Mouse (Mus musculus) CH12.LX (cell line): ENCODE data around the gene Sgpp1. TPM values are rescaled to one million over a fixed set of nuclear protein-coding genes. Genes with fewer than 3 reads are reported as not detected.
"Not testable (repeated sequence)": the region's sequence is repeated elsewhere in the genome, so short reads cannot be mapped to it uniquely, and the experiment has no call there.

Source experiments
- DNase-seq: peaks from one replicate; pipeline ENCODE4 v3.0.0-alpha.2; 2013; ENCODE audit errors: extremely low read depth
- H3K27ac ChIP-seq: 2 replicates; pipeline ENCODE4 v1.5.1; 2012; ENCODE audit warnings: low read depth, mild to moderate bottlenecking, control low read depth, moderate library complexity; ENCODE audit not compliant: insufficient read depth
- H3K27me3 ChIP-seq: replicated peaks from 2 replicates; pipeline ENCODE3; 2012; ENCODE audit warnings: inconsistent platforms
- H3K36me3 ChIP-seq, 2 experiments: replicated peaks in 1 of 2; 2 replicates each; pipeline versions ENCODE3 to v1.6.1; 2012; ENCODE audit warnings: inconsistent platforms in 1 of 2, low read length in 1 of 2, mild to moderate bottlenecking in 1 of 2, mixed read lengths in 1 of 2, moderate library complexity in 1 of 2; ENCODE audit not compliant: control insufficient read depth in 1 of 2, insufficient read depth in 1 of 2
- H3K4me1 ChIP-seq, 2 experiments: 2 replicates each; pipeline ENCODE4 v1.6.1; 2012; ENCODE audit warnings: inconsistent platforms in 1 of 2, moderate library complexity in 1 of 2; ENCODE audit not compliant: insufficient read depth in 2 of 2, control insufficient read depth in 1 of 2
- H3K4me2 ChIP-seq: 2 replicates; pipeline ENCODE4 v1.6.1; 2012; ENCODE audit warnings: low read depth, mild to moderate bottlenecking, control low read depth; ENCODE audit not compliant: poor library complexity, insufficient read depth, severe bottlenecking
- H3K4me3 ChIP-seq, 3 experiments: fragments of 150-350 bp in 1 of 3; sonication (generic) in 1 of 3; replicated peaks in 1 of 3; 2 replicates each; pipeline versions ENCODE3 to v1.5.1; 2011 to 2012; ENCODE audit warnings: low read depth in 2 of 3, low read length in 2 of 3, mild to moderate bottlenecking in 2 of 3, moderate library complexity in 2 of 3, control low read depth in 1 of 3, improper control_type of control experiment in 1 of 3, inconsistent platforms in 1 of 3, mixed read lengths in 1 of 3; ENCODE audit not compliant: poor library complexity in 1 of 3
- H3K79me2 ChIP-seq: replicated peaks from 2 replicates; pipeline ENCODE4 v1.6.1; 2012; ENCODE audit warnings: mild to moderate bottlenecking, moderate library complexity; ENCODE audit not compliant: control insufficient read depth, poor library complexity, insufficient read depth, severe bottlenecking; ENCODE audit errors: extremely low read depth
- H3K9ac ChIP-seq: 2 replicates; pipeline ENCODE4 v1.6.1; 2012; ENCODE audit warnings: low read depth, mild to moderate bottlenecking, control low read depth, moderate library complexity; ENCODE audit not compliant: insufficient read depth
- H3K9me3 ChIP-seq: replicated peaks from 2 replicates; pipeline ENCODE3; 2012; ENCODE audit warnings: low read length, inconsistent platforms, mixed read lengths
- BHLHE40 ChIP-seq: IDR thresholded peaks from 2 replicates; pipeline ENCODE4 v1.6.1; 2011; ENCODE audit warnings: mild to moderate bottlenecking, low read depth, low read length, improper control_type of control experiment
- CHD1 ChIP-seq: IDR thresholded peaks from 2 replicates; pipeline ENCODE4 v1.6.1; 2012; ENCODE audit warnings: low read depth, low read length, improper control_type of control experiment, inconsistent platforms
- CHD2 ChIP-seq: IDR thresholded peaks from 2 replicates; pipeline ENCODE4 v1.6.1; 2011; ENCODE audit warnings: low read length, improper control_type of control experiment
- CTCF ChIP-seq, 2 experiments: IDR thresholded peaks in 1 of 2; conservative IDR thresholded peaks in 1 of 2; 2 replicates each; pipeline ENCODE4 v1.5.1; 2011 to 2012; ENCODE audit warnings: low read depth in 2 of 2, low read length in 2 of 2, improper control_type of control experiment in 1 of 2, inconsistent platforms in 1 of 2, mild to moderate bottlenecking in 1 of 2, moderate library complexity in 1 of 2
- E2F4 ChIP-seq: IDR thresholded peaks from 2 replicates; pipeline ENCODE4 v1.6.1; 2011; ENCODE audit warnings: low read depth, low read length, improper control_type of control experiment; ENCODE audit not compliant: insufficient replicate concordance
- JUN ChIP-seq: IDR thresholded peaks from 2 replicates; pipeline ENCODE4 v1.6.1; 2011; ENCODE audit warnings: low read depth, mild to moderate bottlenecking, low read length, improper control_type of control experiment, moderate library complexity; ENCODE audit not compliant: insufficient read depth
- JUND ChIP-seq: conservative IDR thresholded peaks from 2 replicates; pipeline ENCODE4 v1.6.1; 2011; ENCODE audit warnings: low read depth, low read length, improper control_type of control experiment
- MAFK ChIP-seq: IDR thresholded peaks from 2 replicates; pipeline ENCODE4 v1.6.1; 2011; ENCODE audit warnings: low read length, improper control_type of control experiment; ENCODE audit not compliant: insufficient replicate concordance
- MAZ ChIP-seq: IDR thresholded peaks from 2 replicates; pipeline ENCODE4 v1.6.1; 2012; ENCODE audit warnings: low read depth, mild to moderate bottlenecking, inconsistent platforms, low read length, improper control_type of control experiment, moderate library complexity
- MEF2A ChIP-seq: IDR thresholded peaks from 2 replicates; pipeline ENCODE4 v1.6.1; 2014; ENCODE audit warnings: low read depth, mild to moderate bottlenecking, inconsistent platforms, low read length, improper control_type of control experiment, borderline replicate concordance
- MYC ChIP-seq: IDR thresholded peaks from 2 replicates; pipeline ENCODE4 v1.6.1; 2011; ENCODE audit warnings: low read depth, mild to moderate bottlenecking, improper control_type of control experiment, low read length
- NELFE ChIP-seq: IDR thresholded peaks from 2 replicates; pipeline ENCODE4 v1.6.1; 2011; ENCODE audit warnings: low read depth, low read length, improper control_type of control experiment
- POLR2A ChIP-seq: IDR thresholded peaks from 2 replicates; pipeline ENCODE4 v1.6.1; 2011; ENCODE audit warnings: low read depth, mild to moderate bottlenecking, improper control_type of control experiment, low read length
- TBP ChIP-seq: conservative IDR thresholded peaks from 2 replicates; pipeline ENCODE4 v1.6.1; 2011; ENCODE audit warnings: low read depth, low read length, improper control_type of control experiment
- USF1 ChIP-seq: IDR thresholded peaks from 2 replicates; pipeline ENCODE4 v1.6.1; 2014; ENCODE audit warnings: low read depth, mild to moderate bottlenecking, inconsistent platforms, low read length, improper control_type of control experiment
- USF2 ChIP-seq: conservative IDR thresholded peaks from 2 replicates; pipeline ENCODE4 v1.6.1; 2011; ENCODE audit warnings: low read depth, low read length, improper control_type of control experiment
- ZNF384 ChIP-seq: IDR thresholded peaks from 2 replicates; pipeline ENCODE4 v1.6.1; 2012; ENCODE audit warnings: low read depth, low read length, improper control_type of control experiment, inconsistent platforms
- dilution Hi-C: fragments of 300-500 bp; cut with MboI; formaldehyde crosslinking; loops from 2 replicates; pipeline ENCODE4 v1.14.3; 2020; ENCODE audit warnings: low sequenced_read_pairs; ENCODE audit not compliant: extremely low pct_unique_long_range_greater_than_20kb, extremely low pct_ligation_motif_present
- in situ Hi-C: fragments of 300-500 bp; cut with MboI; formaldehyde crosslinking; loops from 3 replicates; pipeline ENCODE4 v1.14.3; 2019; ENCODE audit warnings: low sequenced_read_pairs, low pct_ligation_motif_present, low pct_unique_long_range_greater_than_20kb, mixed read lengths
- polyA plus RNA-seq: library from polyadenylated mRNA; unstranded; fragments of >175 nt; gene quantifications from 2 replicates; pipeline ENCODE4 v1.2.1, GENCODE M21; 2012; ENCODE audit warnings: low read depth; ENCODE audit not compliant: insufficient read length
- total RNA-seq, 2 experiments: library from RNA; depleted of rRNA; stranded (reverse); fragments of 300-350 nt in 1 of 2; fragments of >200 nt in 1 of 2; gene quantifications; 2 replicates each; pipeline ENCODE4 v1.2.3; 2012 to 2014

Sgpp1 gene
- total and polyA plus RNA-seq, 3 experiments: 17.3 to 43.9 (median 23.6) TPM

GRCm38 (mm10) chr12:75698692-75699091 lies 36.8 kb downstream of the Sgpp1 start:
- TF ChIP-seq CHD1: no peak
- no peak for TF ChIP-seq BHLHE40
- TF ChIP-seq CTCF (conservative IDR thresholded peaks at IDR 0.05 in 1 of 2, IDR thresholded peaks at IDR 0.05 in 1 of 2; ENCODE audit: low read depth in 2 of 2, low read length in 2 of 2): peak in 1 of 2 experiments; percentile 7; a peak in 1 of 4 replicates
- no peak for TF ChIP-seq USF1
- no peak for TF ChIP-seq JUN
- no peak for TF ChIP-seq E2F4
- no peak for TF ChIP-seq MEF2A
- Histone ChIP-seq H3K27ac (no peak overlapping the region), H3K27me3 (no peaks in the 10 kb centered on the region), H3K4me3 (no peak overlapping the region), H3K4me1 (peaks cover 0 to 4% of the 10 kb centered on the region in 2 experiments; a peak in 1 of 4 replicates), H3K4me2 (no peak overlapping the region), H3K36me3 (no peaks in the 10 kb centered on the region), H3K9me3 (no peaks in the 10 kb centered on the region), H3K79me2 (no peaks in the 10 kb centered on the region), H3K9ac (no peak overlapping the region)
- in situ Hi-C loops: no loop called here
- no peak for DNase-seq
- dilution Hi-C loops: no loop called here

GRCm38 (mm10) chr12:75695845-75696244 lies 39.7 kb downstream of the Sgpp1 start:
- H3K4me2 ChIP-seq, H3K9me3 ChIP-seq, H3K9ac ChIP-seq, in situ Hi-C loops, H3K4me3 ChIP-seq, H3K27me3 ChIP-seq, H3K27ac ChIP-seq, H3K79me2 ChIP-seq, DNase-seq, H3K36me3 ChIP-seq, dilution Hi-C loops, H3K4me1 ChIP-seq: not testable (repeated sequence)
- 0 out of 2 replicates have a peak, but pooled peaks have one; percentile 29 for TF ChIP-seq ZNF384

GRCm38 (mm10) chr12:75689003-75689402 lies 46.5 kb downstream of the Sgpp1 start:
- Histone ChIP-seq H3K36me3 (no peaks in the 10 kb centered on the region), H3K79me2 (no peaks in the 10 kb centered on the region), H3K4me2 (no peak overlapping the region), H3K27ac (no peak overlapping the region), H3K4me1 (peaks cover 0 to 19% of the 10 kb centered on the region in 2 experiments; a peak in 2 of 4 replicates), H3K9ac (no peak overlapping the region), H3K27me3 (no peaks in the 10 kb centered on the region), H3K4me3 (no peak overlapping the region), H3K9me3 (peaks cover 7% of the 10 kb centered on the region)
- TF ChIP-seq POLR2A (no peak), MAZ (no peak), TBP (no peak), CTCF (conservative IDR thresholded peaks at IDR 0.05 in 1 of 2, IDR thresholded peaks at IDR 0.05 in 1 of 2; ENCODE audit: low read depth in 2 of 2, low read length in 2 of 2) (no peak), MAFK (no peak), MYC (no peak), USF2 (no peak), BHLHE40 (no peak), JUND (no peak), NELFE (no peak), E2F4 (no peak), CHD2 (no peak)
- DNase-seq: no peak
- dilution Hi-C loops: no loop called here
- in situ Hi-C loops: no loop called here
